Mouse (Mus musculus) MEL (cell line): ENCODE measurements around the gene Grb10. TPM values are rescaled to one million over a fixed set of nuclear protein-coding genes. Genes with fewer than 3 reads are reported as not detected.

Experiments
- DNase-seq: peaks from one replicate; pipeline ENCODE4 v3.0.0; 2011; ENCODE audit warnings: low read depth, low spot score
- H3K27ac ChIP-seq: 2 replicates; pipeline ENCODE4 v1.5.1; 2012; ENCODE audit warnings: low read depth, mild to moderate bottlenecking, control low read depth, low read length, moderate library complexity; ENCODE audit not compliant: control insufficient read depth
- H3K27me3 ChIP-seq, 2 experiments: fragments of 150-350 bp in 1 of 2; sonication (generic) in 1 of 2; 2 replicates each; pipeline ENCODE4 v1.6.1; 2012; ENCODE audit warnings: low read length in 2 of 2, mild to moderate bottlenecking in 2 of 2, improper control_type of control experiment in 1 of 2, moderate library complexity in 1 of 2; ENCODE audit not compliant: insufficient read depth in 2 of 2, control insufficient read depth in 1 of 2
- H3K36me3 ChIP-seq, 2 experiments: 2 replicates each; pipeline ENCODE4 v1.6.1; 2012 to 2014; ENCODE audit warnings: low read length in 2 of 2, improper control_type of control experiment in 1 of 2, inconsistent platforms in 1 of 2, mild to moderate bottlenecking in 1 of 2; ENCODE audit not compliant: insufficient read depth in 2 of 2, control insufficient read depth in 1 of 2
- H3K4me1 ChIP-seq, 2 experiments: fragments of 150-350 bp in 1 of 2; sonication (generic) in 1 of 2; 2 replicates each; pipeline ENCODE4 v1.6.1; 2012; ENCODE audit warnings: low read length in 2 of 2, improper control_type of control experiment in 1 of 2, mild to moderate bottlenecking in 1 of 2; ENCODE audit not compliant: insufficient read depth in 2 of 2, control insufficient read depth in 1 of 2
- H3K4me3 ChIP-seq, 2 experiments: fragments of 150-350 bp in 1 of 2; sonication (generic) in 1 of 2; 2 replicates each; pipeline ENCODE4 v1.5.1; 2012; ENCODE audit warnings: low read depth in 2 of 2, low read length in 2 of 2, mild to moderate bottlenecking in 2 of 2, moderate library complexity in 2 of 2, control low read depth in 1 of 2, improper control_type of control experiment in 1 of 2; ENCODE audit not compliant: control insufficient read depth in 1 of 2, insufficient read depth in 1 of 2
- H3K79me2 ChIP-seq: 2 replicates; pipeline ENCODE4 v1.6.1; 2012; ENCODE audit warnings: mild to moderate bottlenecking, low read length, moderate library complexity; ENCODE audit not compliant: control insufficient read depth, poor library complexity, insufficient read depth
- H3K9ac ChIP-seq: 2 replicates; pipeline ENCODE4 v1.6.1; 2012; ENCODE audit warnings: low read depth, mild to moderate bottlenecking, control low read depth, low read length, moderate library complexity; ENCODE audit not compliant: control insufficient read depth, poor library complexity, severe bottlenecking
- H3K9me3 ChIP-seq: fragments of 150-350 bp; sonication (generic); replicated peaks from 2 replicates; pipeline ENCODE4 v1.6.1; 2012; ENCODE audit warnings: mild to moderate bottlenecking, low read length, improper control_type of control experiment, moderate library complexity; ENCODE audit not compliant: insufficient read depth
- CHD1 ChIP-seq: IDR thresholded peaks from 2 replicates; pipeline ENCODE4 v1.6.1; 2012; ENCODE audit warnings: low read depth, mild to moderate bottlenecking, inconsistent platforms, low read length, improper control_type of control experiment
- E2F4 ChIP-seq: IDR thresholded peaks from 2 replicates; pipeline ENCODE4 v1.6.1; 2011; ENCODE audit warnings: low read depth, low read length, improper control_type of control experiment, borderline replicate concordance
- EP300 ChIP-seq, 2 experiments: IDR thresholded peaks; 2 replicates each; pipeline ENCODE4 v1.6.1; 2011; ENCODE audit warnings: improper control_type of control experiment in 2 of 2, low read length in 2 of 2, low read depth in 1 of 2, mild to moderate bottlenecking in 1 of 2
- KAT2A ChIP-seq: conservative IDR thresholded peaks from 2 replicates; pipeline ENCODE4 v1.6.1; 2012; ENCODE audit warnings: low read depth, low read length, improper control_type of control experiment, inconsistent platforms
- MAFK ChIP-seq: IDR thresholded peaks from 2 replicates; pipeline ENCODE4 v1.6.1; 2011; ENCODE audit warnings: low read depth, mild to moderate bottlenecking, low read length, improper control_type of control experiment, borderline replicate concordance
- MEF2A ChIP-seq: IDR thresholded peaks from 2 replicates; pipeline ENCODE4 v1.6.1; 2014; ENCODE audit warnings: low read depth, mild to moderate bottlenecking, inconsistent platforms, low read length, improper control_type of control experiment; ENCODE audit not compliant: poor library complexity, insufficient replicate concordance, severe bottlenecking; ENCODE audit errors: extremely low read depth
- MYB ChIP-seq: IDR thresholded peaks from 2 replicates; pipeline ENCODE4 v1.6.1; 2011; ENCODE audit warnings: mild to moderate bottlenecking, low read depth, low read length, improper control_type of control experiment
- NELFE ChIP-seq: IDR thresholded peaks from 2 replicates; pipeline ENCODE4 v1.6.1; 2011; ENCODE audit warnings: low read depth, low read length, improper control_type of control experiment
- NRF1 ChIP-seq: IDR thresholded peaks from 2 replicates; pipeline ENCODE4 v1.6.1; 2014; ENCODE audit warnings: low read depth, mild to moderate bottlenecking, inconsistent platforms, low read length, improper control_type of control experiment, moderate library complexity; ENCODE audit not compliant: poor library complexity, insufficient read depth, severe bottlenecking
- POLR2A ChIP-seq, 2 experiments: IDR thresholded peaks; 2 replicates each; pipeline ENCODE4 v1.6.1; 2011 to 2012; ENCODE audit warnings: low read length in 2 of 2, mild to moderate bottlenecking in 2 of 2, control low read depth in 1 of 2, improper control_type of control experiment in 1 of 2, low read depth in 1 of 2, moderate library complexity in 1 of 2; ENCODE audit not compliant: control insufficient read depth in 1 of 2, insufficient read depth in 1 of 2, poor library complexity in 1 of 2
- POLR2AphosphoS2 ChIP-seq: IDR thresholded peaks from 2 replicates; pipeline ENCODE4 v1.6.1; 2011; ENCODE audit warnings: low read length, improper control_type of control experiment
- POLR2AphosphoS5 ChIP-seq: IDR thresholded peaks from 2 replicates; pipeline ENCODE4 v1.6.1; 2012; ENCODE audit warnings: low read depth, borderline replicate concordance, mild to moderate bottlenecking, inconsistent platforms, low read length, moderate library complexity, mixed read lengths
- RAD21 ChIP-seq: IDR thresholded peaks from 2 replicates; pipeline ENCODE4 v1.6.1; 2011; ENCODE audit warnings: mild to moderate bottlenecking, low read depth, low read length, improper control_type of control experiment
- RCOR1 ChIP-seq: IDR thresholded peaks from 2 replicates; pipeline ENCODE4 v1.6.1; 2012; ENCODE audit warnings: low read depth, mild to moderate bottlenecking, inconsistent platforms, low read length, improper control_type of control experiment
- SMC3 ChIP-seq: IDR thresholded peaks from 2 replicates; pipeline ENCODE4 v1.6.1; 2011; ENCODE audit warnings: low read depth, low read length, improper control_type of control experiment
- TAL1 ChIP-seq: IDR thresholded peaks from 2 replicates; pipeline ENCODE4 v1.6.1; 2012; ENCODE audit warnings: mild to moderate bottlenecking, inconsistent platforms, low read length, moderate library complexity, mixed read lengths
- TBP ChIP-seq: IDR thresholded peaks from 2 replicates; pipeline ENCODE4 v1.8.0; 2011; ENCODE audit warnings: low read depth, low read length, improper control_type of control experiment
- TCF12 ChIP-seq: IDR thresholded peaks from 2 replicates; pipeline ENCODE4 v1.6.1; 2014; ENCODE audit warnings: low read depth, mild to moderate bottlenecking, inconsistent platforms, low read length, improper control_type of control experiment, moderate library complexity
- USF1 ChIP-seq: IDR thresholded peaks from 2 replicates; pipeline ENCODE4 v1.6.1; 2014; ENCODE audit warnings: low read depth, mild to moderate bottlenecking, inconsistent platforms, low read length, improper control_type of control experiment, moderate library complexity
- ZMIZ1 ChIP-seq: IDR thresholded peaks from 2 replicates; pipeline ENCODE4 v1.6.1; 2012; ENCODE audit warnings: low read depth, mild to moderate bottlenecking, inconsistent platforms, low read length, improper control_type of control experiment, moderate library complexity
- polyA plus RNA-seq, 2 experiments: library from polyadenylated mRNA; stranded (reverse) in 1 of 2; unstranded in 1 of 2; fragments of >175 nt in 1 of 2; fragments of >200 nt in 1 of 2; gene quantifications; 2 replicates each; pipeline versions ENCODE4 v1.2.1 to v1.2.4; 2012; ENCODE audit warnings: low replicate concordance in 2 of 2, low read depth in 1 of 2; ENCODE audit not compliant: insufficient read length in 2 of 2, insufficient read depth in 1 of 2, missing spikeins in 1 of 2
- total RNA-seq: library from RNA; depleted of rRNA; stranded (reverse); fragments of 300-350 nt; gene quantifications from 2 replicates; pipeline ENCODE4 v1.2.3, GENCODE M21; 2012

Gene Grb10
- total and polyA plus RNA-seq, 3 experiments, result not detected

- TF ChIP-seq USF1, result no peak
- no peak for TF ChIP-seq RAD21
- Histone ChIP-seq H3K9me3 (no peaks in the 10 kb centered on the region), H3K27me3 (no peaks in the 10 kb centered on the region), H3K4me3 (no peak overlapping the region), H3K9ac (no peak overlapping the region), H3K27ac (no peak overlapping the region), H3K4me1 (no peaks in the 10 kb centered on the region), H3K36me3 (no peaks in the 10 kb centered on the region), H3K79me2 (no peaks in the 10 kb centered on the region)
- DNase-seq, result no peak
Observed at GRCm38 (mm10) chr11:12023051-12023450, 15.4 kb downstream of the Grb10 start.

GRCm38 (mm10) chr11:12019651-12020050, 18.8 kb downstream of the Grb10 start:
- no peaks in the 10 kb centered on the region for H3K36me3 ChIP-seq
- no peak overlapping the region for H3K4me3 ChIP-seq
- H3K27me3 ChIP-seq, result no peaks in the 10 kb centered on the region
- TF ChIP-seq MAFK (no peak), ZMIZ1 (no peak), MYB (no peak), POLR2AphosphoS5 (no peak), EP300 (IDR thresholded peaks at IDR 0.05; ENCODE audit: low read depth in 1 of 2, low read length in 2 of 2) (no peak), NRF1 (no peak), TAL1 (no peak), POLR2A (IDR thresholded peaks at IDR 0.05; ENCODE audit: control insufficient read depth in 1 of 2, insufficient read depth in 1 of 2, low read depth in 1 of 2, low read length in 2 of 2, poor library complexity in 1 of 2) (no peak)
- H3K4me1 ChIP-seq, result no peaks in the 10 kb centered on the region
- H3K27ac ChIP-seq, result no peak overlapping the region
- no peaks in the 10 kb centered on the region for H3K9me3 ChIP-seq
- H3K79me2 ChIP-seq, result no peaks in the 10 kb centered on the region
- no peak overlapping the region for H3K9ac ChIP-seq
- no peak for DNase-seq

- H3K4me1 ChIP-seq, result no peaks in the 10 kb centered on the region
- no peaks in the 10 kb centered on the region for H3K79me2 ChIP-seq
- no peaks in the 10 kb centered on the region for H3K9me3 ChIP-seq
- no peaks in the 10 kb centered on the region for H3K36me3 ChIP-seq
- H3K9ac ChIP-seq, result no peak overlapping the region
- no peak overlapping the region for H3K27ac ChIP-seq
- no peak for DNase-seq
- no peaks in the 10 kb centered on the region for H3K27me3 ChIP-seq
- no peak for TF ChIP-seq TBP
- no peak for TF ChIP-seq POLR2A (IDR thresholded peaks at IDR 0.05; ENCODE audit: control insufficient read depth in 1 of 2, insufficient read depth in 1 of 2, low read depth in 1 of 2, low read length in 2 of 2, poor library complexity in 1 of 2)
- TF ChIP-seq SMC3, result no peak
- TF ChIP-seq EP300 (IDR thresholded peaks at IDR 0.05; ENCODE audit: low read depth in 1 of 2, low read length in 2 of 2), result no peak
- TF ChIP-seq MEF2A, result no peak
- no peak for TF ChIP-seq USF1
- TF ChIP-seq TCF12, result no peak
- no peak for TF ChIP-seq CHD1
- TF ChIP-seq RAD21, result no peak
- no peak for TF ChIP-seq POLR2AphosphoS2
- no peak for TF ChIP-seq POLR2AphosphoS5
- no peak for TF ChIP-seq NELFE
- TF ChIP-seq KAT2A, result no peak
- no peak for TF ChIP-seq RCOR1
- no peak for TF ChIP-seq E2F4
- no peak overlapping the region for H3K4me3 ChIP-seq
Observed at GRCm38 (mm10) chr11:12018604-12019003, 19.9 kb downstream of the Grb10 start.
